Mouse (Mus musculus) testis, adult 2 months (tissue): ENCODE data around the gene Atp6v1c2. TPM values are rescaled to one million over a fixed set of nuclear protein-coding genes. Genes with fewer than 3 reads are reported as not detected.
A peak's percentile ranks its signal among the peaks of the same experiment; 100 is the strongest.

Source experiments
- H3K27ac ChIP-seq: fragments of 200-500 bp; 2 replicates; pipeline ENCODE4 v1.5.1; 2012; ENCODE audit warnings: low read depth, low read length; ENCODE audit not compliant: control insufficient read depth, insufficient read depth
- H3K27me3 ChIP-seq: fragments of 200-500 bp; 2 replicates; pipeline ENCODE4 v1.6.1; 2012; ENCODE audit warnings: mild to moderate bottlenecking, low read length, moderate library complexity; ENCODE audit not compliant: control insufficient read depth, insufficient read depth
- H3K36me3 ChIP-seq: fragments of 200-500 bp; 2 replicates; pipeline ENCODE4 v1.6.1; 2012; ENCODE audit warnings: mild to moderate bottlenecking, low read length; ENCODE audit not compliant: control insufficient read depth, insufficient read depth
- H3K4me1 ChIP-seq: fragments of 200-500 bp; 2 replicates; pipeline ENCODE4 v1.6.1; 2012; ENCODE audit warnings: low read length; ENCODE audit not compliant: control insufficient read depth, insufficient read depth
- H3K4me3 ChIP-seq: fragments of 200-500 bp; 2 replicates; pipeline ENCODE4 v1.5.1; 2012; ENCODE audit warnings: low read depth, mild to moderate bottlenecking, low read length, moderate library complexity, mixed read lengths; ENCODE audit not compliant: control insufficient read depth
- CTCF ChIP-seq: fragments of 200-500 bp; IDR thresholded peaks from 2 replicates; pipeline ENCODE4 v1.5.1; 2012; ENCODE audit warnings: low read depth, mild to moderate bottlenecking, inconsistent platforms, low read length, moderate library complexity; ENCODE audit not compliant: control insufficient read depth, insufficient read depth, insufficient replicate concordance
- POLR2A ChIP-seq: fragments of 200-500 bp; IDR thresholded peaks from 2 replicates; pipeline ENCODE4 v1.6.1; 2012; ENCODE audit warnings: low read depth, mild to moderate bottlenecking, inconsistent platforms, low read length, moderate library complexity; ENCODE audit not compliant: control insufficient read depth
- polyA plus RNA-seq: library from polyadenylated mRNA; depleted of rRNA; stranded (reverse); fragments of >200 nt; gene quantifications from 2 replicates; pipeline ENCODE4 v1.2.3, GENCODE M21; 2012

The Atp6v1c2 gene
- polyA plus RNA-seq, 1 experiment, result 1.0 TPM

DNA sequence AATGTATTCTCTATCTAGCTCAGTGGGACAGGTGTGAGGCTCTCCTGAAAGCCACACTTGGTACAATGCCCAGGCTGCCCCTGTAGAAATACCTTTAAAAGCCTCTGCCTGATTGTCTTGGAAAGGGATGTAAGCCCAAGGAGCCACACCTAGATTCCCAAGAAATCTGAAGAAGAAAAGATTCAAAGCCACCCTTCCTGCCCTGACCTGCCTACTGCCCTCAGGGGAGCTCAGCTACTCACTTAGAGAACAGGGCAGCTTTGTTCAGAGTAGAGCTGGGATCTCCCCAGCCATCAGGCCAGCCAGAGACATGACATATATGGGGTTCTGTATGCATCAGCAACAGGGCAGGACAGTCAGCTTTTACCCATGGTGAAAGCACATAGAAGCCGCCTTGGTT, 29.3 kb downstream of the Atp6v1c2 start:
- no peaks in the 10 kb centered on the region for H3K27me3 ChIP-seq
- H3K36me3 ChIP-seq, result no peaks in the 10 kb centered on the region
- no peak for TF ChIP-seq CTCF
- TF ChIP-seq POLR2A, result no peak
- H3K27ac ChIP-seq, result no peak overlapping the region
- H3K4me3 ChIP-seq, result no peak overlapping the region
- no peaks in the 10 kb centered on the region for H3K4me1 ChIP-seq

DNA sequence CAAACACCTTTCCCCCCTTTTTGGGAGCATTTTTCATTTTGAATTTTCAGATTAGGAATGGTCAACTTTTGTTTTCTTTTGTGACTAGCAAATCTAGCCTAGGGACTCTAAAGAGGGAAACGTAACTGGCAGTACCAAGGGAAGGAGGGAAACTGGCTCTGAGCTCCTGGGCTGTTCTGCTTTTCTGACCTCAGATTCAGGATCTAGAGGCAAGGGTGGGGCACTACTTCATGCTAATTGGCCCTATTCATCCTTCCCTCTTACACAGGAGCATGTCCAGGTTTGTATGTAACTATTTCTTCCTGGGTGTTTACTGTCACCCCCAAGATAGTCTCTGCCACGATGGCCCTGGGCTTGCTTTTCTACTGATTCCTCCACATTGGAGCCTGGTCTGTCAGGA, 32.3 kb downstream of the Atp6v1c2 start:
- Histone ChIP-seq H3K4me3 (no peak overlapping the region), H3K36me3 (no peaks in the 10 kb centered on the region), H3K4me1 (no peaks in the 10 kb centered on the region), H3K27me3 (no peaks in the 10 kb centered on the region), H3K27ac (no peak overlapping the region)
- TF ChIP-seq CTCF (no peak), POLR2A (no peak)

DNA sequence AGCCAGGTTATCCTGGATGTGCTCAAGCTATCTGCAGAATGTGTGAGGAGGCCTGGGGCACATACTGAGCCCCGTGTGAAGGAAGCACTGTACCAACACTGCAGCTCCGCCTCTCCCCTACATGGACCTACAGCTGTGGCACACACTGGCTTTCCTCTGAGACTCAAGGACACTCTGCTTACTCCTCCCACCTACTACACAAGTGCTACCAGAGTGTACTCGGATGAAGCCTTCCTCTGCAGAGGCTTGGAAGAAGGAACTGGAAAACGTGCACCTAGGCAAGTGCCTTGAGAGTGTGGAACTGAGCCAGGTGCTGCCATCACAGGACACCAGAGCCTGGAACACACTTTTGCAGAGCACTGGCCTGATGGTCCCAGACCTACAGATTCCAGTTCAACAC, 38.6 kb downstream of the Atp6v1c2 start:
- Histone ChIP-seq H3K36me3 (no peaks in the 10 kb centered on the region), H3K4me3 (no peak overlapping the region), H3K27me3 (no peaks in the 10 kb centered on the region), H3K4me1 (no peaks in the 10 kb centered on the region), H3K27ac (no peak overlapping the region)
- no peak for TF ChIP-seq POLR2A
- no peak for TF ChIP-seq CTCF

DNA sequence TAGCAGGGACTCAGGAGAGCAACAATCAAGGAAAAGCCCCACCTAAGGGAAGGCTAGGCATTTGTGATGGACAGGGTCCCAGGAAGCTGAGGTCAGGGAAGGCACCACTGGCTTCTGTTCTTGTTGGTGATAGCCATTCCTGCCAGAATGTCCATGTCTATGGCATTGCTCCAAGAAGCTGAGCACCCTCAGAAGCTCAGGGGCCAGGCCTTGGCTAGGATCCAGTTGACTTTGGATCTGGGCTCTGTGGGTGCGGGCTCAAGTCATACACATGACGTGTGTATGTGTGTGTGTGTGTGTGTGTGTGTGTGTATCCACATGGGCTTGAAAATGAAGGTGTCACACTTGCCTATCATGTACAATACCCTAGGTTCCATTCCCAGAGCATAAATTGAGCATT, 39.2 kb downstream of the Atp6v1c2 start:
- no peak for TF ChIP-seq CTCF
- no peak for TF ChIP-seq POLR2A
- no peaks in the 10 kb centered on the region; the same call in none of the 2 replicates for H3K36me3 ChIP-seq
- no peaks in the 10 kb centered on the region for H3K27me3 ChIP-seq
- H3K4me1 ChIP-seq, result no peaks in the 10 kb centered on the region
- H3K4me3 ChIP-seq, result no peak overlapping the region
- no peak overlapping the region for H3K27ac ChIP-seq

DNA sequence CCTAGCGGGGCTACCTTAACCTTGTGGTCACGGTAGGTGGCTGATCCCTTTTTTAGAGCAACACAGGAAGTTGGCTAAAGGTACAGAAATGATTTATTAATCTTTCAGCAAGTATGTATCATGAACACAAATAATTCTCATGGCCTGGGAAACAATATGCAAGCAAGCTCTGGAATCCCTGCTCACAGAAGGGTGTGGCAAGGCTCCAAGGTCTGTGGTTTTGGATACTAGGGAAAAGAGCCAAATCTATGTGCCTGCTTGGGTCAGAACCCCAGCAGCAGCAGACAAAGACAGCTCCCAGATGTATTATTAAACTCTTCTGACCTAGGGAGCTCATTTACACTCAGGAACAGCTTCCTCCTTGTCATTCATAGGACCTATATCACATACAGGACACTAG, 40.1 kb downstream of the Atp6v1c2 start:
- no peak for TF ChIP-seq POLR2A
- TF ChIP-seq CTCF, result no peak
- H3K4me3 ChIP-seq, result no peak overlapping the region
- no peaks in the 10 kb centered on the region for H3K4me1 ChIP-seq
- no peak overlapping the region for H3K27ac ChIP-seq
- no peaks in the 10 kb centered on the region for H3K27me3 ChIP-seq
- no peaks in the 10 kb centered on the region; the same call in none of the 2 replicates for H3K36me3 ChIP-seq

DNA sequence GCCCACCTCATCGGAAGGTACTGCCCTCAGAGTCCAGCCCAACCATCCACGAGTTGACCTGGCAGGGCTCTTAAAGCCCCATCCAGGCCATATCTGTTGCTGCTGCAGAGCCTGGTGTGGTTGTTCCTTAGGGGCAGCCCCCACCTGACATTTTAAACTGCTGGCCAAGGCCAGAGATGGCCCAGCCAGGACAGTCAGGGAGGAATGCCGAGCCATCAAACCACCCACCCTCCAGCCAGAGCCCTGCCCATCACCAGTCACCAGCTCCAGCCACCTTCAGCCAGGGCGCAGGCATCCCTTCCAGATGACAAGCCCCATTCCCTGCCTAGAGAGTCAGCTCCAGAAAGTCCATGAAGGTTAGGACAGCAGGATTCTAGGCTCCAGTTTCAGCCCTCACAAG, 40.7 kb downstream of the Atp6v1c2 start:
- no peak for TF ChIP-seq POLR2A
- TF ChIP-seq CTCF, result no peak

DNA sequence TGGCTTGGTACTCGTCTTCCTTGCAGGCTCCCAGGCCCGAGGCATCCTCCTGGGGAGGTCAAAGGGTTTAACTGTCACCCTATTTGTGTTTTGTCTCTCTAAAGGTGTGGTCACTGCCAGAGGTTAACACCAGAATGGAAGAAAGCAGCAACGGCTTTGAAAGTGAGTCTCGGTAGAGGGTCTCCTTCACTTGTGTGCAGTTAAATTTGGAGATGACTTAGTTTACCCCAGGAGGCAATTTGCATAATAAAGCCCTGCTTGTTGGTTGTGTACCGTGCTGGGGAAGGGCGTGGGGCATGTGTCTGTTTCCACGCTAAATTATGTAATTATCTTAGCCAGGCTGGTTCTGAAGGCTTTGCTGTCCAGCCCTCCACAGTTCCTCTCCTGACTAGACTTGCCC, 55.3 kb downstream of the Atp6v1c2 start:
- no peak for TF ChIP-seq POLR2A
- no peak for TF ChIP-seq CTCF
- peaks cover 7% of the 10 kb centered on the region for H3K36me3 ChIP-seq

More for the DNA sequence above, 40.7 kb downstream of the Atp6v1c2 start:
- no peak overlapping the region for H3K4me3 ChIP-seq
- peaks cover 4% of the 10 kb centered on the region for H3K36me3 ChIP-seq
- H3K27ac ChIP-seq, result no peak overlapping the region
- no peaks in the 10 kb centered on the region for H3K4me1 ChIP-seq
- no peaks in the 10 kb centered on the region for H3K27me3 ChIP-seq

DNA sequence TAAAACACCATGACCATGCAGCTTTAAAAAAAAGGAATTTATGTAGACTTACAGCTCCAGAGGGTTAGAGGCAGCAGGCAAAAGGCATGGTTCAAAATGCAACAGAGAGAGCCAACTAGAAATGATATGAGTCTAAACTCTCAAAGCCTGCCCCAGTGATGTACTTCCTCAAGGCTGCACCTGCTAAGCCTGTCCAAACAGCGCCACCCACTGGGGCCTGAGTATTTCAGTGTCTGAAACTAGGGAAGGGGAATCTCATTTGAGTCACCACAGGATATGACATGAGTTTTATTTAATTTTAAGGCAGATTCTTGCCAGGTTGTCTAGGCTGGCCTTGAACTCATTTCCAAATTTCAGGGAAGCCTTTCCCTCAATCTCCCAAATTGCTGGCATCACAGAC, 57.9 kb downstream of the Atp6v1c2 start:
- Histone ChIP-seq H3K4me3 (no peak overlapping the region), H3K36me3 (peaks cover 5% of the 10 kb centered on the region), H3K27me3 (no peaks in the 10 kb centered on the region), H3K4me1 (peaks cover 5% of the 10 kb centered on the region), H3K27ac (no peak overlapping the region)
- TF ChIP-seq POLR2A (no peak), CTCF (peak; percentile 27; the same call in 1 of the 2 replicates)

More for the DNA sequence above, 55.3 kb downstream of the Atp6v1c2 start:
- H3K27ac ChIP-seq, result no peak overlapping the region
- H3K4me3 ChIP-seq, result no peak overlapping the region
- H3K27me3 ChIP-seq, result no peaks in the 10 kb centered on the region
- H3K4me1 ChIP-seq, result no peaks in the 10 kb centered on the region
